Mouse (Mus musculus) stomach, postnatal 0 days (tissue): ENCODE data around the gene Tfip11. TPM values are rescaled to one million over a fixed set of nuclear protein-coding genes. Genes with fewer than 3 reads are reported as not detected.

ENCODE experiments used
- ATAC-seq: fragments of 200-750 bp; cut with Nextera tagmentation; 2 replicates; pipeline ENCODE4 v1.8.0; 2017; ENCODE audit not compliant: low FRiP score, low TSS enrichment
- DNase-seq: peaks from one replicate; pipeline ENCODE4 v3.0.0-alpha.2; 2016; ENCODE audit warnings: low spot score
- H3K27ac ChIP-seq: fragments of 300-500 bp; sonication (generic); replicated peaks from 2 replicates; pipeline ENCODE4 v1.5.1; 2014; ENCODE audit warnings: mild to moderate bottlenecking, control low read depth
- H3K27me3 ChIP-seq: fragments of 300-500 bp; sonication (generic); 2 replicates; pipeline ENCODE4 v1.6.1; 2014; ENCODE audit warnings: low read length; ENCODE audit not compliant: control insufficient read depth, insufficient read depth
- H3K36me3 ChIP-seq: fragments of 300-500 bp; sonication (generic); 2 replicates; pipeline ENCODE4 v1.6.1; 2014; ENCODE audit warnings: low read length, mixed read lengths; ENCODE audit not compliant: control insufficient read depth, insufficient read depth
- H3K4me1 ChIP-seq: fragments of 300-500 bp; sonication (generic); replicated peaks from 2 replicates; pipeline ENCODE4 v1.6.1; 2014; ENCODE audit warnings: antibody characterized with exemption; ENCODE audit not compliant: control insufficient read depth, insufficient read depth
- H3K4me2 ChIP-seq: fragments of 300-500 bp; sonication (generic); replicated peaks from 2 replicates; pipeline ENCODE4 v1.6.1; 2014; ENCODE audit warnings: low read depth, mild to moderate bottlenecking, control low read depth, moderate library complexity
- H3K4me3 ChIP-seq: fragments of 300-500 bp; sonication (generic); 2 replicates; pipeline ENCODE4 v1.5.1; 2014; ENCODE audit warnings: low read depth, low read length, control low read depth
- H3K9ac ChIP-seq: fragments of 300-500 bp; sonication (generic); 2 replicates; pipeline ENCODE4 v1.6.1; 2014; ENCODE audit warnings: mild to moderate bottlenecking, low read length, control low read depth, mixed read lengths
- H3K9me3 ChIP-seq: fragments of 300-500 bp; sonication (generic); 2 replicates; pipeline ENCODE4 v1.6.1; 2016; ENCODE audit warnings: low read length; ENCODE audit not compliant: control insufficient read depth
- CTCF ChIP-seq: IDR thresholded peaks from 2 replicates; pipeline ENCODE4 v1.5.1; 2016; ENCODE audit warnings: antibody characterized with exemption, low read depth, mild to moderate bottlenecking, moderate library complexity
- EP300 ChIP-seq: optimal IDR thresholded peaks from 2 replicates; pipeline ENCODE3; 2016; ENCODE audit warnings: antibody characterized with exemption
- WGBS: fragments of 180-500 bp; shearing (Covaris S2); extraction: QIAGEN DNeasy Blood & Tissue Kit; methylation state at CpG from one replicate; pipeline ENCODE4 v1.1.7; 2014; 5-methylcytosine and 5-hydroxymethylcytosine counted together
- polyA plus RNA-seq: library from polyadenylated mRNA; unstranded; fragments of >200 nt; fragmentation: Nextera tagmentation; extraction: Ambion mirVana; gene quantifications from 2 replicates; pipeline ENCODE4 v1.2.1, GENCODE M21; 2015

Gene Tfip11
- polyA plus RNA-seq, 1 experiment from 2014 or later: 12.4 TPM

DNA sequence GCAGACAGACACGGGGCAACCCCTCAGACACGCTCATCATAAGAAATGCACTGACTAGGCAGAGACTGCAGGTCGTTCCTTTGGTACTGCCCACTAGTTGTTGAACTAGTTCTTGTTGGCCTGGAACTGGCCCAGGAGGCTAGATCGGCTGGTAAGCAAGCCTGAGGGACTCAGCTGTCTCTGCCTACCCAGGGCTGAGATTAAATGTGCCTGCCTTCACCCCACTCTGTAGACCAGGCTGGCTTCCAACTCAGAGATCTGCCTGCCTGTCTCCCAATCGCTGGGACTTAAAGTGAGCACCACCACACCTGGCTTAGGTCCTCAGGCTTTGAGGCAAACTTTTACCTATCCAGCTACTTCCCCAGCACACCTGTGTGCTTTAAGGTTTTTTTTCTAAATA is 5.8 kb upstream of the Tfip11 start:
- Histone ChIP-seq H3K9me3 (no peaks in the 10 kb centered on the region), H3K9ac (no peak overlapping the region), H3K4me3 (no peak overlapping the region), H3K4me1 (peaks cover 6% of the 10 kb centered on the region), H3K36me3 (no peaks in the 10 kb centered on the region), H3K27me3 (no peaks in the 10 kb centered on the region), H3K27ac (no peak overlapping the region), H3K4me2 (no peak overlapping the region)
- no peak for DNase-seq
- no peak for ATAC-seq
- no peak for TF ChIP-seq EP300
- TF ChIP-seq CTCF: no peak
- WGBS: 75% methylated on average over 5 of the region's 5 CpGs

DNA sequence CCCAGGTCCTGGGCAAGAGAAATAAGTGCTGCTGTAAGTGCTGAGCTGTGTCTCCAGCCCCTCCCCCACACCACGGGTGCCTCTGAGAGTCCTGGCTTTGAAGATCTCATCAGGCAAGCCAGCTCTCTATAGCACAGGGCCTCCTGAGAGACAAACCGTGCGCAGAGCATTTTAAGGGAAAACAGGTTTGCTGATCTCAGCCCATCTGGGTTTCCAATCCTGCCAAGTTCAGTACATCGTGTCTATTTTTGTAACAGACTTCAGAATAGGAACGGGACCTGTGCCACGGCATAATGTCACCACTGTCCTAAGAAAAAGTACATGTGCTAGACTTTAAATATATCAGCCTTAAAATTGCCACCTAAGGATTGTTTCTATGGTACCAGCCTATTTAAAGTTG is 5.2 kb upstream of the Tfip11 start:
- DNase-seq: no peak
- H3K9ac ChIP-seq: no peak overlapping the region
- WGBS: 65% methylated on average over 6 of the region's 6 CpGs

DNA sequence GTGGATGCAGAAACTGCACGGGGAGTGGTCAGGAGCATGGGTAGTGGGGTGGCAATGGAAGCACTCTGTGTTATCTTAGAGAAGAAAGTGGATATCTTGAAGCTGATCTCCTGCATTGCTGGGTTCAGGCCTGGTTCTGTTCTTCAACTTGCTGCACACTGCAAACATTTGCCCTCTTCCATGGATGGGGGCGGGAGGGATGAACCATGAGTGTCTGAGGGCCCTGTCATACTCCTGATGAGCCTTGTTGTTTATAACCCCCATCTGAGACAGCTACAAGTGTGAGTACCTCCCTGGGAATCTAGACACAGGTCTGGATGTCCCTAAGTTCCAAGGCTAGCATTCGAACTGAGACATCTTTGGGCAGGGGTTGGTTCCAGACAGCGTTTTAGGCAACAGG is 4.8 kb upstream of the Tfip11 start:
- WGBS: 64% methylated on average over 4 of the region's 4 CpGs
- ATAC-seq (no peak), DNase-seq (no peak)
- no peak overlapping the region for H3K4me2 ChIP-seq
- H3K27ac ChIP-seq: no peak overlapping the region
- H3K27me3 ChIP-seq: no peaks in the 10 kb centered on the region
- no peaks in the 10 kb centered on the region for H3K9me3 ChIP-seq
- H3K4me3 ChIP-seq: no peak overlapping the region
- H3K9ac ChIP-seq: no peak overlapping the region
- peaks cover 6% of the 10 kb centered on the region for H3K4me1 ChIP-seq
- H3K36me3 ChIP-seq: no peaks in the 10 kb centered on the region
- TF ChIP-seq CTCF (no peak), EP300 (no peak)

More for the DNA sequence above, 5.2 kb upstream of the Tfip11 start:
- no peak for ATAC-seq
- H3K27ac ChIP-seq: no peak overlapping the region
- TF ChIP-seq EP300 (no peak), CTCF (no peak)
- no peaks in the 10 kb centered on the region for H3K27me3 ChIP-seq
- H3K36me3 ChIP-seq: no peaks in the 10 kb centered on the region
- H3K9me3 ChIP-seq: no peaks in the 10 kb centered on the region
- peaks cover 6% of the 10 kb centered on the region for H3K4me1 ChIP-seq
- H3K4me2 ChIP-seq: no peak overlapping the region
- no peak overlapping the region for H3K4me3 ChIP-seq

DNA sequence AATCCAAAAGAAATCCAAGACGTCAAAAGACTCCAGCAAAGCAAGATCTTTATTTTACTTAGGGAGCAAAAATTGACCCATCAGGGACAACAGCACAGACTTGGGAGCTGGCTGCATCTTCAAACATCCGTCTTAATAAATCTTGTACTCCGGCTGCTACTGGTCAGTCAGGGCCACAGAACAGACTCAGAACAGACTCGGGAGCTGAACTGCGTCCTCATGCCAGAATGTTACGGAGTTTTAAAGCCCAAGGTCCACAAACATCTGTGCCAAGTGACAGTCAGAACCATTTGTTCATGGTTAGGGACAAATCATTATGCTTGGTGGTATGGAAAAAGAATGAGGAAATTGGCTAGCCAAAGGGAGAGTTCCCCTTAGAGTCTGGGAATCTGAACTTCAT is 2.9 kb upstream of the Tfip11 start:
- Histone ChIP-seq H3K27ac (no peak overlapping the region), H3K4me3 (no peak overlapping the region), H3K27me3 (no peaks in the 10 kb centered on the region), H3K36me3 (no peaks in the 10 kb centered on the region), H3K9ac (no peak overlapping the region), H3K4me1 (peaks cover 9% of the 10 kb centered on the region), H3K9me3 (no peaks in the 10 kb centered on the region), H3K4me2 (no peak overlapping the region)
- ATAC-seq (no peak), DNase-seq (no peak)
- TF ChIP-seq EP300 (no peak), CTCF (no peak)
- WGBS: 79% methylated on average over 6 of the region's 6 CpGs

DNA sequence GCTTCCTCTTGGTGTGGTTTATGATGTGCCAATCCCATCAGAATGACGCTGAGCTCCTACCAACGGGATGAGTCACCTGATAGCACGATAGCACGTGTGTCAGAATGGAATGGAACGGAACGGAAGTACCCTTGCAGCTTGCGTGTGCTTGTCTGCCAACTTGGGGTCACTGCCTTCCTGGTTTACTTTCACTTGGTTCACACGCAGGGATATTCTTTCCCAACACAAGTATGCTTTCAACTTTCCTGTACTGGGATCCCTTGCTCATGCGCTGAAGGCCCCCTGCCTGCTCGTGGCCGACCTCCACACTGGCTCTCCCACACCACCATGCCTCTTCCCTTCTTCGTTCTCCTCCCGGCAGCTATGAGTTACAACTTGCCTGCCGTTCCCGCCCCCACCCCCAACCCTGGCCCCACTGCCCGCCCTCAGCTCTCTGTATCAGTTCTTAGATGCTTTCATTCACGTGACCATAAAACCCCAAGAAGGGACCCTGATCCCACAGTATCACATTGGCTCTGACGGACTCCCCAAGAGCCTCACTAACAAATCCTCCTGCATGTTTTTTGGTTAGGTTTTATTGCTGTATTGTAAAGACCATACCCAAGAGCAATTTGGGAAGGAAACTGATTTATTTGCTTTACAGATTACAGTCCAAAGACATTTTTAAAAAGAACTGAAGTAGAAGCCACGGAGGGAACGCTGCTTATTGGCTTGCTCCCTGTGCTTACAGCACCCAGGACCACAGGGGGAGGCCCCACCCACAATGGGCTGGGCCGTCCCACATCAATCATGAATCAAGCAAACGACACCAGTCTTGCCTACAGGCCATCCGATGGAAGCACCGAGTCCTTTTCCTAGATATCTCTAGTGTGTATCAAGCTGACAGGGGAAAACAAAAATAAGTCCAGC is 1.3 kb upstream of the Tfip11 start:
- DNase-seq (peak; percentile 71), ATAC-seq (peak; percentile 69)
- Histone ChIP-seq H3K36me3 (peaks cover 10% of the 10 kb centered on the region), H3K9ac (peak overlapping the region; percentile 41; the same call in 1 of the 2 replicates), H3K27me3 (no peaks in the 10 kb centered on the region), H3K9me3 (no peaks in the 10 kb centered on the region), H3K4me2 (peak overlapping the region; percentile 70), H3K4me1 (peaks cover 9% of the 10 kb centered on the region), H3K27ac (peak overlapping the region; percentile 84), H3K4me3 (peak overlapping the region; percentile 27)
- 16% methylated on average over 24 of the region's 24 CpGs for WGBS
- TF ChIP-seq CTCF (no peak), EP300 (no peak)

DNA sequence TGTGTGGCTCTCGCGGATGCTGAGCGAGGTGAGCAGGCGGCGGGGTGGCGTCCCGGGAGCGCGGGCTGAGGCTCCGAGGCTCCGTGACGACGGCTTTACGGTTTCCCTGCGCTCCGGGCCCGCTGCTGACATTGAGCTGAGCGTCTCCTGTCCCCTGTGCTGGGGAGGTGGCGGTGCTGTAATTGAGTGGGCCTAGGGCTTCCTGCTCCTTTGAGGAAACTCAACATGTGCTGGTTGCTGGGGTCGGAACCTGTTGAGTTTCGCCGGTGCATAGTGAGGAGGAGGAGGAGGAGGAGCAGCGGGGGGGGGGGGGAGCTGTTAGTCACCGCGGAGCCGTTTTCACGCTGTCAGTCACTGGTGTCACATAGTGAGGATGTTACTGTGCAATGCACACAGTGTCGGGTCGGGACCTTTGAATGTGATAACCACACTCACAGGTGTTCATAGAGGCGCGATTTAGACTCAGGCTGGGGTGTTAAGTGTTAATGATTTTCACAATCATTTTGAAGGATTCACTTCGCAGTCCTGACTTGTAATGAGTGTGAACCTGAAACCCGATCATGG is 370 bp downstream of the Tfip11 start:
- H3K4me1 ChIP-seq: peaks cover 9% of the 10 kb centered on the region
- H3K27me3 ChIP-seq: no peaks in the 10 kb centered on the region
- peak overlapping the region; percentile 97 for H3K4me3 ChIP-seq
- no peaks in the 10 kb centered on the region for H3K9me3 ChIP-seq
- H3K9ac ChIP-seq: peak overlapping the region; percentile 85
- H3K36me3 ChIP-seq: peaks cover 18% of the 10 kb centered on the region
- ATAC-seq (peak; percentile 25), DNase-seq (no peak)
- TF ChIP-seq EP300 (no peak), CTCF (no peak)
- WGBS: under 1% methylated on average over 31 of the region's 33 CpGs
- H3K27ac ChIP-seq: peak overlapping the region; percentile 84; the same call in 1 of the 2 replicates
- H3K4me2 ChIP-seq: peak overlapping the region; percentile 70
